Mouse (Mus musculus) midbrain, embryonic 12.5 days (tissue): ENCODE data around the gene Timp3. TPM values are rescaled to one million over a fixed set of nuclear protein-coding genes. Genes with fewer than 3 reads are reported as not detected.

Experiments
- ATAC-seq: fragments of 200-750 bp; cut with Nextera tagmentation; 2 replicates; pipeline ENCODE4 v1.8.0; 2017; ENCODE audit warnings: low read depth, moderate TSS enrichment, moderate library complexity; ENCODE audit not compliant: low FRiP score
- H3K27ac ChIP-seq: fragments of 300-500 bp; sonication (generic); replicated peaks from 2 replicates; pipeline ENCODE4 v1.5.1; 2016; ENCODE audit warnings: mild to moderate bottlenecking
- H3K27me3 ChIP-seq: fragments of 300-500 bp; sonication (generic); 2 replicates; pipeline ENCODE4 v1.6.1; 2016; ENCODE audit warnings: mild to moderate bottlenecking
- H3K36me3 ChIP-seq: fragments of 300-500 bp; sonication (generic); 2 replicates; pipeline ENCODE4 v1.6.1; 2016
- H3K4me1 ChIP-seq: fragments of 300-500 bp; sonication (generic); 2 replicates; pipeline ENCODE4 v1.6.1; 2016
- H3K4me2 ChIP-seq: fragments of 300-500 bp; sonication (generic); replicated peaks from 2 replicates; pipeline ENCODE4 v1.6.1; 2016; ENCODE audit warnings: mild to moderate bottlenecking, moderate library complexity
- H3K4me3 ChIP-seq: fragments of 300-500 bp; sonication (generic); 2 replicates; pipeline ENCODE4 v1.5.1; 2016; ENCODE audit warnings: mild to moderate bottlenecking
- H3K9ac ChIP-seq: fragments of 300-500 bp; sonication (generic); replicated peaks from 2 replicates; pipeline ENCODE4 v1.6.1; 2016; ENCODE audit warnings: mild to moderate bottlenecking, moderate library complexity
- H3K9me3 ChIP-seq: fragments of 300-500 bp; sonication (generic); 2 replicates; pipeline ENCODE4 v1.6.1; 2016; ENCODE audit warnings: mild to moderate bottlenecking
- WGBS: fragments of 180-500 bp; shearing (Covaris S2); methylation state at CpG from one replicate; pipeline ENCODE4 v1.1.7; 2016; 5-methylcytosine and 5-hydroxymethylcytosine counted together
- polyA plus RNA-seq: library from polyadenylated mRNA; unstranded; fragments of >200 nt; fragmentation: Nextera tagmentation; extraction: Ambion mirVana; gene quantifications from 2 replicates; pipeline ENCODE4 v1.2.1, GENCODE M21; 2016

The Timp3 gene
- polyA plus RNA-seq, 1 experiment from 2014 or later = 24.5 TPM

DNA sequence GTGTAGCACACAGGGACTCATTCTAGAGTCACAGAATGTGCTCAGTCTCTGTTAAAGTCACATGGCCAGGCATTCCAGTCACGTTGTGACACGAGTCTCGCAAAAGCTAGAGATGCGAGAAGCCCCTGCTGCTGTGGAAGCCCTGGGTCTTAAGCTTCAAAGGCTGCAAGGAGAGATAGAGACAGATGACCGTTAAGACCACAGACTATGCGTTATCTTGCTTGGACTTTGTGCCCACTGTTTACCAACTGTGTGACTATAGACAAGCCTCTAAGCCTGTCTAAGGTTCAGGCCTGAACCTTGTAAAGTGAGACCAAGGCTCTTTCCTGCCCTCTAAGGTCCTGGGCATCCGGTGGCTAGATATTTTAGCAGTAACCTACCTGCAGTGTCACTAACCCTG is 42.5 kb downstream of the Timp3 start:
- Histone ChIP-seq H3K4me3 (no peak overlapping the region), H3K4me1 (peaks cover 16% of the 10 kb centered on the region), H3K9ac (no peak overlapping the region), H3K36me3 (0 out of 2 replicates have a peak, but pooled peaks cover 5% of the 10 kb centered on the region), H3K27me3 (no peaks in the 10 kb centered on the region), H3K9me3 (no peaks in the 10 kb centered on the region), H3K4me2 (no peak overlapping the region), H3K27ac (no peak overlapping the region)
- WGBS = 56% methylated on average over 7 of the region's 7 CpGs
- no peak for ATAC-seq

DNA sequence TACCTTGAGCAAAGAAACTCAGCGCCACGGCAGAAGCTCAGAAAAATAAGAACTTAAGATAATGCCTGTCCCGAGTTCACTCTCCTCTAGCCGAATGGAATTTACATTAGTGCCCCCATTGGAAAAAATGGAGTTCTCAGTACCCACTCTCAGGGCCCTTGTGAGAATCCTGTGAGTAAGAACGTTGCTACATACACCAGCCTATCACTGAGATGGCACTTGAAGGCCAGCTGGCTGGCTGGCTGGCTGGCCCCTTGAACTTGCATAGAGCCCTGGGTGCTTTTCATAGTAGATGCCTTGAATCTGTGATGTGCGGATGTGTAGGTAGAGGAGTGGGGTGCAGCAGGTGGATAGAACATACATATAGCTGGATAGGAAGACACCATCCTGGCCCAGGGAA is 43.2 kb downstream of the Timp3 start:
- Histone ChIP-seq H3K27ac (no peak overlapping the region), H3K27me3 (no peaks in the 10 kb centered on the region), H3K4me2 (no peak overlapping the region), H3K9ac (no peak overlapping the region), H3K36me3 (0 out of 2 replicates have a peak, but pooled peaks cover 5% of the 10 kb centered on the region), H3K4me3 (no peak overlapping the region), H3K9me3 (no peaks in the 10 kb centered on the region), H3K4me1 (peaks cover 12% of the 10 kb centered on the region; the same call in 1 of the 2 replicates)
- ATAC-seq = no peak
- WGBS = 87% methylated on average over 6 of the region's 6 CpGs

DNA sequence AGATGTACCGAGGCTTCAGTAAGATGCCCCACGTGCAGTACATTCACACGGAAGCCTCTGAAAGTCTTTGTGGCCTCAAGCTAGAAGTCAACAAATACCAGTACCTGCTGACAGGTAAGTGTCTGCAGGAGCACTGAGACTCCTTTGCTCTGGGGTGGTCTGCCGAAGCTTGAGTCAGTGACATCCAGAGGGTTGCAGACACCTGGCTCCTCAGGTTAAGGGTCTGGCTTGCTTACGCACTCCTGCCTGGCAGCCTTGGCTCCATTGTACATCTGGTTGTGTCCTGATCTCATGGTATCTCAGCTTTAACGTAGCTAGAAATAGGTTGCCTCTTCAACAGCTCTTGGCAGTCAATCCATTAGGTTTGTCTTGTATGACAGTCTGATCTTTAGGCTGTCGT is 43.8 kb downstream of the Timp3 start:
- Histone ChIP-seq H3K4me3 (no peak overlapping the region), H3K4me2 (no peak overlapping the region), H3K36me3 (0 out of 2 replicates have a peak, but pooled peaks cover 5% of the 10 kb centered on the region), H3K4me1 (peaks cover 11% of the 10 kb centered on the region; the same call in 1 of the 2 replicates), H3K9ac (no peak overlapping the region), H3K27ac (no peak overlapping the region), H3K27me3 (no peaks in the 10 kb centered on the region), H3K9me3 (no peaks in the 10 kb centered on the region)
- no peak for ATAC-seq
- 96% methylated on average over 7 of the region's 7 CpGs for WGBS

DNA sequence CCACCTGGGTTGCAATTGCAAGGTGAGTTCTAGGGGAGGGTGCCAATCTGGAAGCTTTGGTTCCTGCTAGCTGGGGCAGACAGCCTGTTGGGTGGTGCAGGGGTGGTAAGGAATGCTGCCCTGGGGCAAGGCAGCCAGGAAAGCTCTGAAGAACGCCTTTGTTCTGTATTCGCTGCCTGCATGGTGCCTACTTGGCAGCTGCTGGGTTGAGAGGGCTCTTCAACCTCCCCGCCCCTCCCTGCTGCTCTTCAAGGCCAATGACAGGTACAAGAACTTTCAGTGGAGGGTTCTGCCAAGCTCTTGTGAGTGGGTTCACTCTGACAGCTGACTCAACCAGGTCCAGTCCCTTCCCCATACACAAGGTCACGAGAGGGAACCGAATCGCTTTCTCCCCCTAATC is 44.5 kb downstream of the Timp3 start:
- H3K27ac ChIP-seq = no peak overlapping the region
- H3K36me3 ChIP-seq = 0 out of 2 replicates have a peak, but pooled peaks cover 5% of the 10 kb centered on the region
- no peak overlapping the region for H3K4me2 ChIP-seq
- peaks cover 11% of the 10 kb centered on the region; the same call in 1 of the 2 replicates for H3K4me1 ChIP-seq
- H3K27me3 ChIP-seq = no peaks in the 10 kb centered on the region
- no peaks in the 10 kb centered on the region for H3K9me3 ChIP-seq
- no peak for ATAC-seq
- WGBS = 88% methylated on average over 6 of the region's 6 CpGs
- no peak overlapping the region for H3K4me3 ChIP-seq
- H3K9ac ChIP-seq = no peak overlapping the region

DNA sequence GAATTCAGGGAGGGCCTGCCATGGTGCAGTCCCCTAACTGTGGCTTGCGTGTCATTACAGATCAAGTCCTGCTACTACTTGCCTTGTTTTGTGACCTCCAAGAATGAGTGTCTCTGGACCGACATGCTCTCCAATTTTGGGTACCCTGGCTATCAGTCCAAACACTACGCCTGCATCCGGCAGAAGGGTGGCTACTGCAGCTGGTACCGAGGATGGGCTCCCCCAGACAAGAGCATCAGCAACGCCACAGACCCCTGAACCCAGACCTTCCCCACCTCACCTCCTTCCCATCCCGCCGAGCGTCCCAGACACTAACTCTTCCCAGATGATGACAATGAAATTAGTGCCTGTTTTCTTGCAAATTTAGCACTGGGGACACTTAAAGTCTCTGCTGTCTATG is 45.5 kb downstream of the Timp3 start:
- H3K9me3 ChIP-seq = no peaks in the 10 kb centered on the region
- H3K4me1 ChIP-seq = peaks cover 11% of the 10 kb centered on the region; the same call in 1 of the 2 replicates
- H3K27me3 ChIP-seq = no peaks in the 10 kb centered on the region
- no peak overlapping the region for H3K4me2 ChIP-seq
- ATAC-seq = no peak
- no peak overlapping the region for H3K4me3 ChIP-seq
- WGBS = 95% methylated on average over 9 of the region's 9 CpGs
- no peak overlapping the region for H3K9ac ChIP-seq
- H3K27ac ChIP-seq = no peak overlapping the region
- H3K36me3 ChIP-seq = 0 out of 2 replicates have a peak, but pooled peaks cover 5% of the 10 kb centered on the region

DNA sequence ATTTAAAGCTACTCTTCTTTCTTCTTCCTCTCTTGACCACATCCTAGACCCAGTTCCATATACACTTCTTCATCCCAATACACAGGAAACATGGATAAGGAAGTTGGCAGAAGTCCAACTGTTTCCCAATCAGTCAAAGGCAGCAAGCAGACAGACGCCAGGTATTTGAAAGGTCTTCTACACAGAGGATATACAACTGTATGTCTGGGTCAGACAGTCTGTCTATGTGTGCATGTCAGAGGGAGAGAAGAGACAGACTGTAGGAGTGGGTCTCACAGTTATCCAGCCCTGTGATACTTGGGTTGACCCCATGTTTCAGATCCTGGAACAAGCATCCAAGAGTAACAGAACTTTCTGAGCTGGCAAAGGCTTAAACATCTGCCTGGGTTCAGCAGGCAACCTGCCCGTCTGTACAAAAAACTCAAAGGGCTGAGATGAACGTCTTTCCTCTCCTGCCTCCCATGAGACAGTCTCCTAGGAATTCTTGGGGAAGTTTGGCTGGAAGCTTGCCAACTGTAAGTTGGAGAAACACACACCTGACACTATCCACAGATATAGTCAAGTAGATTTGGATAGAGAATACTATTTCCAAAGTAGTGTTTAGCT is 46.2 kb downstream of the Timp3 start:
- 85% methylated on average over 3 of the region's 3 CpGs for WGBS
- Histone ChIP-seq H3K9ac (no peak overlapping the region), H3K27me3 (no peaks in the 10 kb centered on the region), H3K4me3 (no peak overlapping the region), H3K27ac (no peak overlapping the region), H3K4me1 (peaks cover 8% of the 10 kb centered on the region; the same call in 1 of the 2 replicates), H3K4me2 (no peak overlapping the region), H3K9me3 (no peaks in the 10 kb centered on the region), H3K36me3 (0 out of 2 replicates have a peak, but pooled peaks cover 5% of the 10 kb centered on the region)
- no peak for ATAC-seq

DNA sequence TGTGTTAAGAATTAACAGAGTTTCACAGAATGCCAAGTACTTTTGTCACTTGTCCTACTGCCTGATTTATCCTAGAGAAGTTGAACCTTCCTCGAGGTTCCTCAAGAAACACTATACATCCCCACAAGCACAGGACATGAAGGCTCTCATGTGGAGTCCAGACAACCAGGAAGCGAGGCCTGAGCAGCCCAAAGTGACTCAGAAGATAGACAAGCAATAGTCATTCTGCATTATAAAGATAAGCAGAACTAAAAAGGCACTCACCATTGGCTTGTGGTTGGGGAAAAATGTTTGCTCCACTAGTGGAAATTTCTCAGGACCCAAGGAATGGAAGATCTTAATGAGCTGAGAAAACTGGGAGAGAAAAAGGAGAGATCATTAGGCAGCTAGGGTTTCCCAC is 51.1 kb downstream of the Timp3 start:
- WGBS = 90% methylated on average over 2 of the region's 2 CpGs
- Histone ChIP-seq H3K27ac (no peak overlapping the region), H3K36me3 (no peaks in the 10 kb centered on the region), H3K9me3 (no peaks in the 10 kb centered on the region), H3K9ac (no peak overlapping the region), H3K4me2 (no peak overlapping the region), H3K4me3 (no peak overlapping the region), H3K27me3 (no peaks in the 10 kb centered on the region), H3K4me1 (no peaks in the 10 kb centered on the region)
- no peak for ATAC-seq

DNA sequence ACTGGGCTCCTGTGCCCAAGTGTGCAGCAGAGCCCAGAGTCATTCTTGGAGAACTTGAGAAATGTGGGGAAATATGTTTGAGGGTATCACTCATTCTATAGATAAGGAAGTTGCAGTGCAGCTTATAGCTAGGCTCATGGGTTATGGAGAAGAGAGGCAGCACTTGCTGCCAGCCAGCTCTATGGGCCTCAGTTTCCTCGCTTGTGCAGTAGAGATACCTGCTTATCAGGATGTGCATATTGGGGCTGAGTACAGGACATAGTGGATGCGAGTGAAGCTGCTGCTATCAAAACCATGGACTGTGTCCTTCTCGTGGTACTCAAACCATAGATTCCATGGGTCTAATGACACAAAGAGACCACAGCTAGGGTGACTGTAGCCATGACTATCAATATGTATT is 52.3 kb downstream of the Timp3 start:
- Histone ChIP-seq H3K4me1 (no peaks in the 10 kb centered on the region), H3K27ac (no peak overlapping the region), H3K4me3 (no peak overlapping the region), H3K27me3 (no peaks in the 10 kb centered on the region), H3K9me3 (no peaks in the 10 kb centered on the region), H3K36me3 (no peaks in the 10 kb centered on the region), H3K4me2 (no peak overlapping the region), H3K9ac (no peak overlapping the region)
- ATAC-seq = no peak
- 80% methylated on average over 3 of the region's 3 CpGs for WGBS

DNA sequence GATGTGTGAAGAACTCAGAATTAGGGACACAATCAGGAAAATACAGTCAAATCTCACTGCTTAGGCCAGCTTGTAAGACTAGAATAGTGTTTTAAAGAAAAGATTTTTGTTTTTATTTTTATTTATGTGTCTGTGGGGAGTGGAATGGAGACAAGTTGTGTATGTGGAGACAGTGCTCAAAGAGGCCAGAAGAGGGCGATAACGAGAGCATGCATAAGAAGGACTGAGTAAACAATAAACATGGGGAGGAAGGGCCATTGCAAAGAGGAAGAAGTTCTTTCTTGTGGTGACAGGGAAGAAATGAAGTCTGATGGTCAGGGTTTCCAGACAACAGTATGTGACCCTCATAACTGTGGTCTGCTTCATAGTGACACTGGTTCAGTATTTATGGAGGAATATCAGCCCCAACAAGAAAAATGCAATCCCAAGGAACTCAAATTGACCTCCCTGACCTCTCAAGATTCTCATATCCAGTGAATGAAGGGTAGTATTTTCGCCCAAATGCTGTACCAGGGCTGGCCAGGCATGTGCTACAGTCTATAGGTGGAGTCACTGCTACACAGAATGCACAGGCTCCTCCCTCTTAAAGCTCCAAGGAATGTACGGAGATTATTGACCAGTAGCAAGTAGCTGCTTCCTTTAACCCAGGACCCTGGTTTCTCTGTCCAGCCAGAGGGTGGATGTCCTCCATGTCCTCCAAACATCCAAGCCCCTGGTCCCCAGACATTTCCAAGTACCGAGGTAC is 56.8 kb downstream of the Timp3 start:
- no peak overlapping the region for H3K4me2 ChIP-seq
- H3K27ac ChIP-seq = no peak overlapping the region
- H3K27me3 ChIP-seq = no peaks in the 10 kb centered on the region
- ATAC-seq = no peak
- H3K4me3 ChIP-seq = no peak overlapping the region
- WGBS = 58% methylated on average over 5 of the region's 5 CpGs
- no peaks in the 10 kb centered on the region for H3K36me3 ChIP-seq
- H3K9me3 ChIP-seq = no peaks in the 10 kb centered on the region
- no peaks in the 10 kb centered on the region for H3K4me1 ChIP-seq
- H3K9ac ChIP-seq = no peak overlapping the region

DNA sequence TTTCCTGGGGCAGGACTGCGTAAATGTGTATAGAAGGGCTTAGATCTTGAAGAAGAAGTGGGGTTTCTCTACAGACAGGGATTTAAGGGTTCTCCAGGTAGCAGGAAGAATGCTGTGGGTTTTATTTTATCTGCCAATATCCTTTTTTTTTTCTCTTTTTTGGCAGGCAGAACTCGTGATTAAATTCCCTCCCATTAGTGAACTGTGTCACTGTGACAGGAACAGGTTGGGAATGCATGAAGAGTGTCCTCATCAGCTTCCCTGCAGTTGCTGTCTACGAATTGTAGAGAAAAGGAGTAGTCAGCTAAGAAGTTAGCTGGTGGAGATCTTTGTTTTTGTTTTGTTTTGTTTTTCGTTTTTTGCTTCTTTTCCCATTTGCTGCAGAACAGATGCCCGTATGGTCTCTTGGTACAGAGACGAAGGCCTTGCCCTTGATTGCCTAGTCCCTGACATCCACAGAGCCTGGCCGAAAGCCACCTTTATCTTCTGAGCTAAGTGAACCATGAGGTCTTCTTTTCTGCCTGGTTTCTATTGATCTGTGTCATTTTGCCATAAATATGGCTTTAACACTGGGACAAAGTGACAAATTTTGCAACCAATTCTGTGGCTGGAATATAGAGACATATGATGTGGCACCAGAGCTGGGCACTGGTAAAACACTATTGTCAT is 58.3 kb downstream of the Timp3 start:
- no peaks in the 10 kb centered on the region for H3K27me3 ChIP-seq
- H3K4me1 ChIP-seq = no peaks in the 10 kb centered on the region
- H3K4me3 ChIP-seq = no peak overlapping the region
- no peak overlapping the region for H3K4me2 ChIP-seq
- no peak for ATAC-seq
- no peak overlapping the region for H3K9ac ChIP-seq
- H3K36me3 ChIP-seq = no peaks in the 10 kb centered on the region
- 74% methylated on average over 7 of the region's 7 CpGs for WGBS
- H3K9me3 ChIP-seq = no peaks in the 10 kb centered on the region
- H3K27ac ChIP-seq = no peak overlapping the region

DNA sequence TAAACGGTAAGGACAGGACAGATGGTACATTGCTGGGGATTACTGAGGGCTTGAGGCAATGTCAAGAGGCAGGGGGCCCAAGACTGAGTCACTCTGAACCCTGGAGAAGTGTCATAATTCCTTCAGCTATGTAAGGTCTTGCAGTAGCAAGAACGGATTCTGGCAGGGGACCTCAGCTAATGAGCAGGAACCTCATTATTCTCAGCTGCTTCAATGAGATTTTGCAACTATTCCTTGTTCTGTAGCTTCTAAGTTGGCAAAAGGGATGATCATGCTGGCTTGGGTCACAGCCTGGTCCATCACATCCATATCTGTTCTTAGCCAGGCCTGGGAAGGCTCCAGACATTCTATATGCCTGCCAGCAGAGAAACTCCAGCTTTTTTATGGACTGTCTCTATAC is 59.0 kb downstream of the Timp3 start:
- H3K27ac ChIP-seq = no peak overlapping the region
- H3K27me3 ChIP-seq = no peaks in the 10 kb centered on the region
- no peaks in the 10 kb centered on the region for H3K4me1 ChIP-seq
- H3K36me3 ChIP-seq = no peaks in the 10 kb centered on the region
- 56% methylated on average over 2 of the region's 2 CpGs for WGBS
- no peaks in the 10 kb centered on the region for H3K9me3 ChIP-seq
- no peak for ATAC-seq
- no peak overlapping the region for H3K4me3 ChIP-seq
- H3K4me2 ChIP-seq = no peak overlapping the region
- no peak overlapping the region for H3K9ac ChIP-seq

DNA sequence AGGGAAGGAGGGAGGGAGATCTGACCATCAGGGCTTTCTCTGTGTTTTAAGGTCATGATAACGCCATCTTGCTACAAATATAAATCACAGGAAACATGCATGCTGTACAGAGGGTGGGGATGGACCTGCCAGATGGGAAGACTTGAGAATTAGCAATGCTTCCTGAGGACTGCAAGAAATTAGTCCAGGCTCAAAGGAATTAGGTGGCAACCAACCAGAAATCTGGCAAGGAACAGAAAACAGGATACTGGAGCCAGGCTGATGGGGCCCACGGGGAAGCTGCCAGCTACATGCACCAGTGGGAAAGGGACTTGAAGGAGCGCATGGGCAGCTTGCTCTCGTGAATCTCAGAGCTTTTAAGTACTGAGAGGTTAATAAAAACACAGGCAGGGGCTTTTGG is 59.5 kb downstream of the Timp3 start:
- Histone ChIP-seq H3K9me3 (no peaks in the 10 kb centered on the region), H3K4me3 (no peak overlapping the region), H3K4me2 (no peak overlapping the region), H3K9ac (no peak overlapping the region), H3K4me1 (no peaks in the 10 kb centered on the region), H3K36me3 (no peaks in the 10 kb centered on the region), H3K27me3 (no peaks in the 10 kb centered on the region), H3K27ac (no peak overlapping the region)
- no peak for ATAC-seq
- 77% methylated on average over 4 of the region's 4 CpGs for whole genome bisulfite sequencing
